Mouse (Mus musculus) heart, postnatal 36 days (tissue): ENCODE results near the gene Poldip3. TPM values are rescaled to one million over a fixed set of nuclear protein-coding genes. Genes with fewer than 3 reads are reported as not detected.
A peak's percentile ranks its signal among the peaks of the same experiment; 100 is the strongest.

Experiments
- DNase-seq, 2 experiments: peaks; one replicate each; pipeline ENCODE4 v3.0.0; 2021 to 2022
- intact Hi-C: fragments of 180-260 bp; cut with DNase I; formaldehyde crosslinking; loops from one replicate; pipeline ENCODE4 v1.15.1; 2025
- total RNA-seq, 2 experiments: library from RNA; stranded (reverse); gene quantifications; 2 replicates each; pipeline ENCODE4 v1.2.3; 2021

The Poldip3 gene
- 10 to 100 TPM; 26.6 to 29.1 TPM for total RNA-seq

DNA sequence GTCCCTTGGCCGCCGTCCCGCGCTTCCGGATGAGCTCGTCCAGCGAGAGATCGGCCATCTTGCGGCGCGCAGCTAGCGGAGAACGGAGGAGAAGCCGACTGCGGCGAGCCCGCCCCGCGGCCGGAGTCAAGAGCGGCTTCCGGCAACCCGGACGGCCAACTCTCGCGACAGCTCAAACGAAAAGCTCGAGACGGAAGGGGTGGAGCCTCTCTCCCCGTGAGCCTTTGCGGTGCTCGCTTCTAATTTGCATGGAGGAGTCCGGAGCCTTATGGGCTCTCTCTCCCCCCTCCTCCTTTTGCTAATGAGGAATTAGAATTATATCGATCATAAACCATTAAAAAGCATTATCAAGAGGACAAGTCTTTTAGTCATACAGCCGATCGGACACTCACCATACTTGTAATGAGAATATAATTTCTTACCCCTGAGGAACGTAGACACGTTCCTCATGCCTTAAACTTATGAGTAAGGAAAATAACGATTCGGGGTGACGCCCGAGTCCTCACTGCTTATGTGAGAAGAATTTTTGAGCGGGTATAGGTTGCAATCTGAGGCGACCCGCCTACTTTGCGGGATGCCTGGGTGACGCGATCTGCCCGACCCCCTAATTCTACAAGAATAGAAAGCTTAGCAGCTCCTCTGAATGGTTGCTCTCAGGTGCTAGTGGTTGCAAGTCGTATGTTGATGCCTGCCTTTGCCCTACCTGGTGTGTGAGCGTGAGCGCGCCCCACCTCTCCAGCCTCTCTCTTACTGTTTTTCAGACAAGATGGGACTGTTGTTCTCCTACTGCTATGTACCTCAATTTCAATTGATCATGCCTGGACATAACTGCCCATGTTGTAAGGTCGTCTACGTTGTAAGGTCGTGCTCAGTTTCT, at the start of gene Poldip3:
Poldip3 (minus strand) TSS at position 189 of the 877 bp plus-strand sequence.
- peak; percentile 98 to 99 for DNase-seq
- intact Hi-C loops, result no loop called here

DNA sequence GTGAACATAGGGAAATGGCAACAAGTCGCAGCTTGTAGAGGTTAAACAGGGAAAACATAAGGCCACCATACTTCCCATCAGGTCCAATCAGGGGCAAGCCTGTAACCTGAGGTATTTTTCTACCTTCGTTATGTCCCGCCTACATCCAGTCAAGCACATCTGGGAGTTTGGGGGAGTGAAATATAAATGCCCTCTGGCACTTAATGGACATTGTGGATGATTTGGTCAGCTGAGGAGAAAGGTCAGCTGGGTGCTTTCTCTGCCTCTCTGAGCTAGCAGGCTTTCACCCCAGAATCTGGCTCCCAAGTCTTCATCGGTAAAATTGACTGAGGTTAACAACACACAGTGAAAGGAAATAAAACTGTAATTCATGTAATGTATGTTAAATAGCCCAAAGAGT, 44.2 kb upstream of the Poldip3 start:
- no peak for DNase-seq
- intact Hi-C loops, result no loop called here

DNA sequence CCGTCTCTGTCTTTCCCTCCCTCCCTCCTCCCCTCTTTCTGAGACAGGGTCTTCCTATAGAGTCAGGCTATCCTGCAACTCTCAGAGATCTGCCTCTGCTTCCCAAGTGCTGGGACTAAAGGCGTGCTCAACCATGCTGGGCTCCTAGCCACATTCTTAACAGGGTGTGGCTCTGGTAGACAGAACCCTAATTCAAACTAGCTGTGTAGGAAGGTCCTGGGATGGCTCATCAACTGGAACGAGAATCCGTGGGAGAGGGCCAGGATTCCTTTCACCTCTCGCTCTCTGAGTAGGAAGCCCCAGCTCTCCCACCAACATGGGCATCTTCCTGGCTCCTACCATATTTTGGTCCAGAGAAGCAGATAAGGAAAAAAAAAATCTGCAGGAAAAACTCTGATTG, 33.2 kb upstream of the Poldip3 start:
- peak in 1 of 2 experiments; percentile 18 for DNase-seq
- intact Hi-C loops, result no loop called here

DNA sequence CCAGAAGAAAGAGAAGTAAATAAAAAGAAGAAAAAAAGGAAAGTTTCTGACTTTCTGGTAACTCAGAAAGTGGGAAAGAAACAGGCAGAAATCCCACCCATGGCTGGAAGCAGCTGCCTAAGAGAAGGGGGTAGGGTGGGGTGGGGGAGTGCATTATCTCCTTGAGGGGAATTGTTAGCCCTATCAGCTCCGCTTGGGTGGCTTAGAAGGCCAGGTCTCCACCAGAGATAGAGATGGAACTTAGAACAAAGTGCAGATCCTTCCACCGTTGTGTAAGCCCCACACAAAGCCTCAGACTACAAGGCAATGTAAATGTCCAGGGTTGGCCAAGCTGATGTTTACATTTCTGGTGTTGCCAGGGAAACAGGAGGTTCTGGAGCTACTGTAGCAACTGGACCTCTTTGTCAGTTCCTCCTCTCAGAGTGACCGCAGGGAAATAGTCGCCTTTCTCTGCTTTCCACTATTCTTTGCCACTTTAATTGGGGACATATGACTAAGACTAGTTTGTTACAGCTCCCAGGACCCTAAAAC, 32.7 kb upstream of the Poldip3 start:
- no peak for DNase-seq
- intact Hi-C loops, result no loop called here

DNA sequence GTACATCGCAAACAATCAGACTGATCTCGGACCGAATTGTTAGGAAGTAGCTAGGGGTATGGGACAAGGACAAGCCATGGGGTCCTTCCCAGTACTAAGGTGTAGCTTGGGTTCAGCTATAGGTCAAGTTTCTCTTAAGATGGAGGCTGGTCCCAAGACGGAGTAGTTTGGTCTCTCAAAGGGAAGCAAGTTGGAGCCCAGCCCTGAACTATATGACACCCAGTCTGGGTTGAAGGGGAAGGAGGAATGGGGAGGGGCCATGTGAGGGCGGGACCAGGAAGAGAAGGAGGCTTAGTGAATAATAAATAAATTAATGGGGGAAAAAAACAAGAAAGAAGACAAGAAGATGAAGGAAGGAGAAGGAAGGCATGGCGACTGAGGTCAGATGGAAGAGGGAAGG, 30.8 kb upstream of the Poldip3 start:
- DNase-seq, result no peak
- intact Hi-C loops, result no loop called here

DNA sequence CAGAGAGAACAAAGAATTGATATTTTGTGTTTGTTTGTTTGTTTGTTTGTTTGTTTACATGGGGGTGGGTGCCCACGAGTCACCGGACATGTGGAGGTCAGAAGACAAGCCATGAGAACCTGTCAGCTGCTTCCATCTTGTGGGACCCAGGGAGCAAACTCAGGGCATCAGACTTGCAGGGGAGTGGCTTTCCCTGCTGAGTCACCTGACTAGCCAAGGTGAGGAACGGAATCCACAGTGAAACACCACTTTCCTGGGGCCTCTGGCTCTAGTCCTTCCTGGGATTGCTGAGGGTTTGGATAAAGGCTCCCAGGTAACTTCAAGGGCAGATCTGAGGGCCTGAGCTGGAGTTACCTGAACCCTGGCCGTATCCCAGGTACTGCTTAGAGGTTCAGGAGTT, 27.5 kb upstream of the Poldip3 start:
- DNase-seq, result no peak
- intact Hi-C loops, result no loop called here

DNA sequence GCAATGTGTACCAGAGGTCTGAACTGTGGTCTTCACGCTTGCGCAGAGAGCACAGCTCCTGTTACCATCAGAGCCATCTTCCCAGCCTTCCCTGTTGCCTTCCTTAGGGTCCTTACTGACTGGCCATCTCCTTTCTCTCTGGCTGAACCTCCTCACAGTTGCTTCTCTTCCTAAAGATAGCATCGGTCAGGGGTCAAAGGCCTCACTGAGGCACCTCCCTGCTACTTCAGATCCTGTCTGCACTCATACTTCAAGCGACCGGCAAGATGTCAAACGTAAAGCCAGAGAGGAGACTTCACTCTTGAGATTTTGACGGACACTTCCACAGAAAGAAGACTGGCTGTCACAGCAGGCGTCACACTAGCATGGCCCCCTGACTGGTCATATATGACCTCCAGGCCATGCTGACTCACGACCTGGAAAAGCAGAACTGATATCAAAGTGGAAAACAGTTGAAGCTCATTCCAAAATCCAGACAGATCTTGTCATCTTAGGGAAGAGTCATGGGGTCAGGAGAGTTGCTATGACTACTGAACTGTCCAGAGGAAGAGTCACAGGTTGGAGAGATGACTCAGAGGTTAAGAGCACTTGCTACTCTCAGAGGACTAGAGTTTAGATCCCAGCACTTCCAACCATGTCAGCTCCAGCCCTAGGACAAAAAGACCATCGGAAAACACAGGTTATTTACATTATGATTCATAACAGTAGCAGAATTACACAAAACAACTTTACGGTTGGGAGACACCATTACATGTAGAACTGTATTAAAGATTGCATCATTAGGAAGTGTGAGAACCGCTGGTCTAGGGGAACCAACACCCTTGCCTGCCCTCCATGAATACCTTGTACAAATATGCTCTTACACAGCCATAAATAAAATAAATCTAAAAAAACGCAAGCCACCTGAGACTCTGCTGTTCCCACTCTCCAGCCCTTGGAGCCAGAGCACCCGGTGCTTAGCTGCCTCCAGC, 25.0 kb upstream of the Poldip3 start:
- DNase-seq, result no peak
- intact Hi-C loops, result loop anchor here (2.0 to 5.0 kb wide), 4 partner anchors 17 to 128 kb away; partner anchors contain the start of gene Rrp7a

DNA sequence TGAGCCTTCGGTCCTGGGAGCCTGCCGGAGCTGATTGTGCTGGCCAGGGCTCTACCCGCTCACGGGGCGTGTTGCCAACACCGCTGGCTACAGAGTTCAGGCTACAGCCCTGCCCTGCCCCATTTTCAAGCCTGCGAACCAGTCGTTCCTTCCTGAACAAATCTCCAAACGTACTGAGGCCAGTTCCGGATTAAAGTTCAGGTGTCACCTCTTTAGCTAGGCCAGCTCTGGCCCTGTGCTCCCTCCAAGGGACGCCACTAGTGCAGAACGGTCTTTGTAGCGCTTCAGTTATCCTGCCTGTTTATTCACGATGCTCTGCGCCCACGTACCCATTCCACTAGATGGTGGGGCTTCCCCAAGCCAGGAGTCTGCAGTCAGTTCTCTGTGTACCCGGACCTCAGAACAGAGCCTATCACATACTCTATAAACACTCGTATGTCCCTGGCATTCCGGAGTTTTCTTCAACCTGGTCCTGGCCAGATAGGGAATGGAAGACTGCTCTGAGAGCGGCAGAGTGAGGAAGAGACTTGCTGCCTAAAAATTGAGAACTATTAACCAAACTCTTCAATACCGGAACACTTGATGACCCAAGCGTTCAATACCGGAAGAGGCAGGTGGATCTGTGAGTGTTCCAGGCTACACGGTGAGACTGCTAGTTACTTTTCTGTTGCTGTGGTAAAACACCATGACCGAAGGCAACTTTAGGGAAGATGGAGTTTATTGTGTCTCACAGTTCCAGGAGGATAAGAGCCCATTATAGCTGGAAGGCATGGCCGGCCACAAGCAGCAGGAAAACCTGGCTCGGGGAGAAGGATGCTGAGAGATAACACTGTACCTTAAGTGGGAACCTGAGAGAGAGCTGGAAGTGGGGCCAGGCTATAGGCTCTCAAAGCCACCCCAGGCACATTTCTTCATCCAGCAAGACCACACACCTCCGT, 23.6 kb upstream of the Poldip3 start, which contains the start of gene Cyb5r3:
Cyb5r3 (minus strand) TSS at position 101 of the 938 bp plus-strand sequence.
- intact Hi-C loops, result loop anchor here (2.0 to 5.0 kb wide), 4 partner anchors 16 to 130 kb away; partner anchors contain the start of gene Rrp7a

DNA sequence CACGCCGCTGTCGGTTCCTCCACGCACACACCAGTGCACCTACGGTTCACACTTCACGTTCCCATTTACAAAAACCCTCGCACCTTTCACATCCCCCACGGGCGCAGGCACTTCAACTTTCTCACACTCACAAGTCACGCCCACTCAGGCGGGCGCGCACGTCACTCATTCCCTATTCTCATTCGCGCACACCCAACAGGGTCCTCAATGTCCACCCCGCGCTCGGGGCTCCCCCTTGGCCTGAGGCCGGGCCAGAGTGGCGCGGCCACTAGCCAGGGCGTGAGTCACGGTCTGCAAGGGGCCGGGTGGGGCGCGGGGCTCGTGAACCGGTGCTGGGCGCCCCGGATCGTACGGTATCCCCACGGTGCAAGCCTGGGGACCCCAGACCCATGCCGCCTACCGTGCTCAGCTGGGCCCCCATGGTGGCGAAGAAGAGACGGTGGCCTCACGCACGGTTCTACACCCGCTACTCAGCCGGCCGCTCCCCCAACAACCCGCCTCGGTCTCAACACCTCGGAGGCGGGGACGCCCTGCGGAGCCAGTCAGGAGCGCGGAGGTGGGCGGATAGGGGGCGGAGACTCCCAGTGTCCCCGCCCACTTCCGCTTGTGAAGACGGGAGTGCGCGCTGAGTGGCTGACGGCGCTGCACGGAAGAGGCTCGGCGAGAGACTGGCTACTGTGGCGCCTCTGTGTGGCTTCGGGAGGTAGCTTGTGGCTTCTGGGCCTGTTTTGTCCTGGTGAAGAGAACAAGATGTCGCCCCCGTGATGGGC, 22.7 kb upstream of the Poldip3 start:
- DNase-seq, result peak; percentile 96 to 97
- intact Hi-C loops, result loop anchor here (2.0 to 5.0 kb wide), 4 partner anchors 15 to 130 kb away; partner anchors contain the start of gene Rrp7a

More for the DNA sequence above, 23.6 kb upstream of the Poldip3 start, which contains the start of gene Cyb5r3:
- DNase-seq, result no peak

DNA sequence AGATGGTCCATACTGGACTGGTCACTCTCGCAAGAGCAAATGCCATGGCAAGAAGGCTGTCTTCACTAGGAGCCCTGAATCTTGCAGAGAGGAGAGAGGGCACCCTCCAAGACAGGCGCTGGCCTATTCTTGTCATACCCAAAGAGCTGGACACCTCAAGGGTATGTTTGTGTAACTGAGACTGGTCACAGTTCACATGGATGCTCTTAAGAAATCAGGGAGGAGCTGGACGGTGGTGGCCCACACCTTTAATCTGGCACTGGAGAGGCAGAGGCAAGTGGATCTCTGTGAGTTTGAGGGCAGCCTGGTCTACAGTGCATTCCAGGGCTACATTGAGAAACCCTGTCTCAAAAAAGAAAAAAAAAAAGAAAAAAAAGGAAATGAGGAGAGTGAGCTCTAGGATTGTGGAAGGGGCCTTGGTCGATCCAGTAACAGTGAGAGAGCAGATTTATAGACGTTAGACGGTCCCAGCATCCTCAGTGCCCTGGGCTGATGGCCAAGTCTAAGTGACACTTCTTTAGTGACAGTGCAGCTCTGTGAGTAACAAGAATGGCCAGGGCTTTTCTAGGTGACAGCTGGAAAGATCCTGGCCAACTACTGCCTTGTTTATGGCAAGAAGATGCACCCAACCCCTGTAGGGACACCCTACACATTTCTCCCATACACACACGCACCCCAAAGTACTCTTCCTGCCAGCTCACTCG, 21.9 kb upstream of the Poldip3 start:
- no peak for DNase-seq
- intact Hi-C loops, result loop anchor here (5.0 kb wide), 2 partner anchors 36 to 131 kb away; no protein-coding TSS in a partner anchor

DNA sequence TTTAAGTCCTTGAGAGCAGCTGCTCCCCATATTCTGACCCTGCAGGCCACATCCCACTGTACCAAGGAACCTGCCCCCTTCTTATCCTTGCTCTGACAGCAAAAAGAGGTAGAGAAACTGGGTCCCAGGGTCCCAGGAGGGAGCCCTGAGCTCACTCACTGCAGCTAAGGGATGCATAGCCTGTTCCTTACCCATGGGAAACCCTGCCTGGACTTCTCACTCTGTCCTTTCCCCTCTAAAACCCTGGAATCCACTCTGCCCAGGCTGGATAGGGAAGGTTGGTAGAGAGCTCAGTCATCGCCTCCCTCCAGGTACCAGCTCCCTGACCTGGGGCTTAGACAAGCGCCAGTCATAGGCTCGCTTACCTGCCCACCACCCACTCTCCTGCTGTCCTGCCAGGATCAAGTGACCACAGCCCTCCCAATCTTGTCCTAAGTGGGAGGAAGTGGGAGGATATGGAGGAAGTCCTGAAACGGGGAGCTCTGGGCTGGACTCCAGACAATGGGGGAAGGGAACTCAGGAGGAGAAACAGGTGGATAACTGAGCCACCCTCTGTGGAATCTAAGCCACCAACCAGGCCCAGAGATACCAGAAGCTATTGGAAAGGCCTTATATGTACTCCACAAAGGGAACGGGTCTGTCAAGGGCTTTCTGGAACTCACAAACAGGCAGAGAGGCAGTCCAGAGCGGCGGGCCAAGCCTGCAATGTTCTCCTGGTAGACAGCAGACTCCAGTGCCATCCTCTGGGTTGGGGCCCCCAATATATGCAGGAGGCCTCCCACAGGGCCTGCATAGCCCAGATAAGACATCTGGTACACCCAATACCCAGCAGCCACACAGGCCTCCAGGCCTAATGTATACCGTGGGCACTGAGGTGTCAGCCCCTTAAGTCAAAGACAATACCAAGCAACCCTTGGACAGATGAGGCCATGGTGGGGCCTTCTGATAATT, 20.9 kb upstream of the Poldip3 start:
- intact Hi-C loops, result loop anchor here (5.0 kb wide), 2 partner anchors 37 to 132 kb away; no protein-coding TSS in a partner anchor
- peak; percentile 59 to 70 for DNase-seq

DNA sequence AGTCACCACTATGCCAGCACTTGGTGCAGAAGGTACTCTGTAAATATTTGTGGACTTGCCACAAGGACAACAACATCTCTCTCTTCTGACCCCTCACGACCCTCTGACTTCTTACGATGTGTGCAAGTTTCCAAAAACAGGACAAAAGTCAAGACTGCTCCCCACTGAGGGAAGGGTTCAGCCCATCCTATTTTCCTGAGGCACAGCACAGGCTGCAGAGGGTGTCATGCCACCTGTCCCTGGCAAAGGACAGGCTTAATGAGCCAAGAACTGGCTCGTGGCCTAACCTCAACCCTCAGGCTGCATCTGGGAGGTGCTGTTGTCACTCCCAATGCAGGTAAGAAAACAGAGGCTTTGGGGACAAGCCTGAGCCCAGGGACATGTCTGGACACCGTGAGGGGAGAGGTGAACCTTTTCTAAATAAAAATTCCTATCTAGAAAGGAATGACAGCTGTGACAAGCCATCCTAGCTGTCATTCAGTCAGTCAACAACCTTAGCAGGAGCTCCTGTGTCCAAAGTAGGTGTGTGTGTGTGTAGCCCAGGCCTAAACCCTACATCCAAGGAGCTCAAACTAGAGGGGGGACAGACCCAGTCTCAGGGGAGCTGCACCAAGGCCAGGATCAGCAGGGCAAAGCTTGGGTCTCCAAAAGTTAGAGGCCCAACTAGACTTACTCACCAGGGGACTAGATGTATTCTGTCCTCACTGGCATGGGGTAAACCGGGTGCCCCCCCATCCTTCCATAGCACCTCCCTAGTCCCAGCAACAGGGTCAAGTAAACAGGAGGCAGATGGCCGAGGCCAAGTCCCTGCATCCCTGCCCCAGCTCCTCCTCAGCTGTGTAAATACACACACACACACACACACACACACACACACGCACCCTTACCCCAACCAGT, 19.9 kb upstream of the Poldip3 start:
- intact Hi-C loops, result no loop called here
- DNase-seq, result peak in 1 of 2 experiments; percentile 18

DNA sequence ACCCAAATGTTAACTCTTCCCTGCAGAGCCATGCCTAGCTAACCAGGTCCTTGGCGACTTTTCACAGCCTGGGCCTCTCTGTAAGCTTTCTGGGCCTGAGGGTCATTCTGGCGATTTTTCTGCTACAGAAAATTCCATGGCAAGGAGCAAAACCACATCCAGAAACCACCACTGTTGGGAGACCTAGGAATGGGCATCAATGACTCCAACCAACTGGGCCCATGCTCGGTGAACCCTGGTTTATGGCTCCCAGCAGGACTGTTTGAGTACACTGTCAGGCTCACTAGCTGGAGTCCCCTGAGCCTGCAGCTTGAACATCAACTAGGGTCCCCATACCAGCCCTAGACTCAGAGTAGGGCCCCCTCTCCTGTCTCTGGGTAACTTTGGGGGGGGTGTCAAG, 19.1 kb upstream of the Poldip3 start:
- intact Hi-C loops, result no loop called here
- DNase-seq, result no peak

DNA sequence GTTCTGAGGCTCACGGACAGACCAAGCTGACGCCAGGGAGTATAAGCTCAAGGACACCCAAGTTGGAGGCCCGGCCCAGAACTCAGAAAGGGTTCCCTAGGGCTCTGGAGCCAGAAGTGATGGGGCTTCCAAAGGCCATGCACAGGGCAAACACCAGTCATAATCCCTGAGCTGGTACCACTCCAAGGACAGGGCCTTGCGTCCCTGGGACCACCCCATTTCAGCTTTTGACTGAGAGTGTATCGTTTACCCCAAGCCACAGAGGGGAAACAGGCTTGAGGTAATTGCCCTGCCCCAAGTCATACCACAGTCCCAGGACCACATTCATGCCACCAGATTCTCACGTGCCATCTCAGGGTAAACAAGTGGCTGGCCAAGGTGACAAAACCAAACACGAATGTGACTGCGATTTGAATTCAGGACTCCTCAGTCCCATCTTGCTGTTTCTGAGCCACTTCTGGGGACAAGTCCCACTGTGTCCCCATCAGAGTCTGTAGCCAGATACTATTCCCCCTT, 18.4 kb upstream of the Poldip3 start:
- intact Hi-C loops, result no loop called here
- DNase-seq, result no peak

DNA sequence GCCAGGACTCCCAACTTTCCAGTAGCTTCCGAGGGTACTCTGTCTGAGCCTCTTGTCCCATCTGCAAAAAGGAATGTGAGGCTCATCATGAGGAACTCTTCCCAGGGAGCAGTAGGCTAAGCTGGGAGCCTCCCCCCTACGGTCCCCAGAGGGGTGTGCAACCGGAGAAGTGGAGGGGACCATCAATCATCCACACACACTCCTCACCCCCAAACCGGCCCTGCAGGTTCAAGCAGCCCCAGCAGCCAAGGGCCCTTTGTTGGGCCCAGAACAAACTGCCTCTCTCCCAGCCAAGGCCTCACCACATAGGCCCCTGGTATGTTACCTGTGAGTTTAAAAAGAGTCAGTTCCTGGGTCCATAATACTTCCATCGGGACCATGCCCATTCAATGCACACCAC, 17.9 kb upstream of the Poldip3 start:
- intact Hi-C loops, result no loop called here
- no peak for DNase-seq

DNA sequence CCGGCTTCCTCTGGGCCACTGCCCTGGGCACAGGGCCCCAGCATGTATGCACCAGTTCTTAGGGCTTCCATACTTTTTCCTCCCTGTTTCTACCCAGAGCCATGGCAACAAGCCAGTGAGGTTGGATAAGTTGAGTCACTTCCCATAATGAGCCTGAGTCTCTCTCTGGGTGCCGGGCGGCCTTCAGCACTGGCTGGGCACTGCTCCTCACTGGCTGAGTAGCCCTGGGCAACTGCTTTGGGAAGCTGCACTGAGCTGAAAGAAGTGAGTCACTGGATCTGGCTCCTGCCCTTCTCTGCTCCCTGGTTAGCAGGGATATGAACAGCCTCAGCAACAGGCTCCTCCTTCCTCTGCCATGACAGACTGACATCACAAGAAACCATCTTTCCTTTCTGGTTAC, 17.5 kb upstream of the Poldip3 start:
- DNase-seq, result peak; percentile 47 to 53
- intact Hi-C loops, result no loop called here
